Mouse (Mus musculus): Measurements from ENCODE around the gene Fastkd2. TPM values are rescaled to one million over a fixed set of nuclear protein-coding genes. Genes with fewer than 3 reads are reported as not detected.

The Fastkd2 gene
- total RNA-seq (2023) = 23.6 TPM

DNA sequence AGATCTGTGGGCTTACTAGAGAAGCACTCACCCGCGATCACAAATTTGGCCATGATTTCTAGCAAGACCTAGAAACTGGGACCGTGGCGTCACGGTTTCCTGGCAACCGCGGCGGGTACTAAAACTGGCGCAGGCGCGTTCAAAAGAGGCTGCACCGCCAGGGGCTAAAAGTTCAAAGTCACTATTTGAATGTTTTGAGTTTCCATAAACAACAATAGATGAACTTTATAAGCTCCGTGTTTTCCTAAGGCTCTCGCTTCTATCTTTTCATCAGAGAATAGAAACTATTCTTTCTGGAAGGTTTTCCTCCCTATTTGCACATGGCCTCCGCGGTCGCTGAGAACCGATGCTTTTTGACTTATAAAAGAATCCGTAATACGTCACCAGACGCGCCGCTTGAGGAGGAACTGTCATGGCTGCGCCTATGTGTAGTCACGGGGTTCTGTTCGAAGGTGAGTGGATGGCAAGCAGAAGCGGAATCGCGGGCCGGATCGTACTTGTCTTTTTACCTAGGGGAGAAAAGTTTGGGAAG is at the start of gene Fastkd2, which contains the start of gene Mdh1b:
Gene Fastkd2, plus strand, starts transcription at position 375 of the 532 bp plus-strand sequence.
Gene Mdh1b, minus strand, starts transcription at position 79 of the 532 bp plus-strand sequence.

DNA sequence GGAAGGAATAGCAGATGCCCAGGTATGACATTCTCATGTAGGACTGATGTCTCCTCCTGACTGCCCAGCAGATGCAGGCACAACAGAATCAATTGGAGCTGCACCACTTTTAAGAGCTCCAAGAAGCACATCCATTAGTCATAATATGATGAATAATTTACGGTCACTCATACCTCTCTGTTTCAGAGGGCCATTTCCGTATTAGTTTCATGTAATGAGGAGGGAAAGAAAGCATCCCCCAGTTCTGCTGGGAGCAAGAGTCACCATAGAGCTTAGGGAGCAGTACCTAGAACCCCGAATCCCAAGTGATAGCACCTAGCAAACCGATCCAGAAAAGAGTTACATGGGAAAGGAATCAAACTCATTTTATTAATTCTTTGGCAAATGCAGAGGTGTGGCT is 43.6 kb upstream of the Fastkd2 start, which contains the start of gene Dytn:
Gene Dytn, minus strand, starts transcription at position 101 of the 400 bp plus-strand sequence.

DNA sequence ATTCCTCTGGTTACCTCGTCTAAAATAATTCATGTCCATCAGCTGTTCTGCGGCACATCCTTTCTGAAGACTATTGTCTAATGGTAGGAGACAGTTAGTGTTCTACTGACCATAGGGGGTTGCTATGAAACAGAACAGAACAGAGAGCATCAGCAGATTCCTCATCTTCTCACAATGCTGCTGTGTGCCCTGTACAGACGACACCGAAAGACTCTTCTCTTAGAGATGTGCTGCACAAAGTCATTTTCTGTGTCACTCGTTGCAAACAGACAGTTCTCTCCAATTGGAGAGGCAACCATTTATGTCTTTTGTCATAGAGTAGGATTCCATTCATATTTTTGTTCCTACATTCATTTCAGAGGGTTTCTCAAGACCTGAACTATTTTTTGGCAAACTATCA is 38.8 kb downstream of the Fastkd2 start, which contains the start of gene 4933402D24Rik:
Gene 4933402D24Rik, minus strand, starts transcription at position 101 of the 400 bp plus-strand sequence.

Other genes starting within 250 kb of the Fastkd2 start
- not detected for gene Gm39653, start 114.6 kb upstream of the Fastkd2 start, total RNA-seq (2023)
- gene Dytn, start 43.7 kb upstream of the Fastkd2 start, total RNA-seq (2023) = not detected
- not detected for gene Mdh1b, start 296 bp upstream of the Fastkd2 start, total RNA-seq (2023)
- gene 4933402D24Rik, start 38.7 kb downstream of the Fastkd2 start, total RNA-seq (2023) = not detected